Mouse (Mus musculus) gastrocnemius, postnatal 25 days (tissue): ENCODE results near the gene Olfml2b. TPM values are rescaled to one million over a fixed set of nuclear protein-coding genes. Genes with fewer than 3 reads are reported as not detected.

ENCODE experiments used
- DNase-seq: peaks from one replicate; pipeline ENCODE4 v3.0.0; 2022
- total RNA-seq, 2 experiments: library from RNA; stranded (reverse); gene quantifications; 1 replicate in 1 of 2; 2 replicates in 1 of 2; pipeline ENCODE4 v1.2.3; 2021

Olfml2b gene
- total RNA-seq, 2 experiments from 2014 or later: 8.0 to 12.4 TPM

DNA sequence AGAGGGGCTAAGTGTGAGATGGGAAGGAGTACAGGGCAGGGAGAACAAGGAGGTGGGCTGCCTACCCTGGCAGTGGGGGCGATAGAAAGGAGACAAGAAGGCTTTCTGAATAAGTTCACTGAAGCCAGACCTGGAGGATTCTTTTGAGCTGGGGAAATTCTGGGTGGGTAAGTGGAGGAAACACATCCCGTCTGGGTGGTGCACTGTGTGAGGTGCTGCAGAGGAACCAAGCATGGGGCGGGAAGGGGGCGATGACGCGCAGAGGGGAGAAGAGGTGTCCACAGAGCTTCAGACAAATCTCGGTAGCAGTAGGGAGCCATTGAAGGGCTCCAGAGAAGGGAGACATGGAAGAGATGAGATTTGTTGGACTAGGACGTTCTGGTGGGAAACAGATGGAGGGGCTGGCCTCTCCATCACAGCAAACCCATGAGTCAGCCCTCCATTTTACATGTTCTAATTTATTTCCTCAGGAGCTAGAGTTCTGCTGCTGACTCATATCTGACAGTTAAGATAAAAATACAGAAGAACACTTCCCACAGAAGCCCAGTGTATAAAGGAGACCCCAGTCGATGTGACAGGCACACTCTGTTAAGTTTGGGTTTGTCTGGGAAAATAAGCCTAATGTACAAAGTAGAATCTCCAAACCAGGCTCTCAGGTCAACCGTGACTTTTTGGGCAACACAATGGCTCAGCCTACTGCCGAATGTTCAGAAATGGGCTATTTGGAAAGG lies 87.7 kb downstream of the Olfml2b start:
- DNase-seq: no peak

Other genes with a start within 250 kb of the Olfml2b start
- gene Nos1ap, start 54.7 kb upstream of the Olfml2b start, total RNA-seq: 1 to 10 TPM; 1.4 to 1.7 TPM
- 10 to 100 TPM; 16.8 to 16.9 TPM for gene Atf6, start 223.2 kb downstream of the Olfml2b start, total RNA-seq
- gene Gm26620, start 240.5 kb downstream of the Olfml2b start, total RNA-seq: under 1 TPM in 1 of 2 experiments, not detected in 1; 0.35 TPM
- 1 to 10 TPM; 4.0 TPM for gene Dusp12, start 241.0 kb downstream of the Olfml2b start, total RNA-seq